Mouse (Mus musculus) CH12.LX (cell line): ENCODE results near the gene Cdv3.

Experiments
- BHLHE40 ChIP-seq: IDR thresholded peaks from 2 replicates; pipeline ENCODE4 v1.6.1; 2011; ENCODE audit warnings: mild to moderate bottlenecking, low read depth, low read length, improper control_type of control experiment
- CTCF ChIP-seq, 2 experiments: IDR thresholded peaks in 1 of 2; conservative IDR thresholded peaks in 1 of 2; 2 replicates each; pipeline ENCODE4 v1.5.1; 2011 to 2012; ENCODE audit warnings: low read depth in 2 of 2, low read length in 2 of 2, improper control_type of control experiment in 1 of 2, inconsistent platforms in 1 of 2, mild to moderate bottlenecking in 1 of 2, moderate library complexity in 1 of 2
- ELF1 ChIP-seq: IDR thresholded peaks from 2 replicates; pipeline ENCODE4 v1.6.1; 2014; ENCODE audit warnings: low read depth, mild to moderate bottlenecking, inconsistent platforms, low read length, improper control_type of control experiment
- GABPA ChIP-seq: IDR thresholded peaks from 2 replicates; pipeline ENCODE4 v1.6.1; 2012; ENCODE audit warnings: low read depth, low read length, improper control_type of control experiment, inconsistent platforms; ENCODE audit not compliant: insufficient replicate concordance
- KAT2A ChIP-seq: IDR thresholded peaks from 2 replicates; pipeline ENCODE4 v1.6.1; 2012; ENCODE audit warnings: low read length, improper control_type of control experiment, inconsistent platforms; ENCODE audit not compliant: insufficient replicate concordance
- MXI1 ChIP-seq: IDR thresholded peaks from 2 replicates; pipeline ENCODE4 v1.6.1; 2011; ENCODE audit warnings: mild to moderate bottlenecking, low read depth, low read length, improper control_type of control experiment
- MYC ChIP-seq: IDR thresholded peaks from 2 replicates; pipeline ENCODE4 v1.6.1; 2011; ENCODE audit warnings: low read depth, mild to moderate bottlenecking, improper control_type of control experiment, low read length
- POLR2A ChIP-seq: IDR thresholded peaks from 2 replicates; pipeline ENCODE4 v1.6.1; 2011; ENCODE audit warnings: low read depth, mild to moderate bottlenecking, improper control_type of control experiment, low read length
- SIN3A ChIP-seq: IDR thresholded peaks from 2 replicates; pipeline ENCODE4 v1.6.1; 2012; ENCODE audit warnings: low read length, improper control_type of control experiment, inconsistent platforms
- TCF12 ChIP-seq: IDR thresholded peaks from 2 replicates; pipeline ENCODE4 v1.6.1; 2014; ENCODE audit warnings: low read depth, mild to moderate bottlenecking, inconsistent platforms, low read length, improper control_type of control experiment
- USF2 ChIP-seq: conservative IDR thresholded peaks from 2 replicates; pipeline ENCODE4 v1.6.1; 2011; ENCODE audit warnings: low read depth, low read length, improper control_type of control experiment

GRCm38 (mm10) chr9:103382989-103383388, 17.3 kb upstream of the Cdv3 start:
- TF ChIP-seq CTCF (conservative IDR thresholded peaks at IDR 0.05 in 1 of 2, IDR thresholded peaks at IDR 0.05 in 1 of 2; ENCODE audit: low read depth in 2 of 2, low read length in 2 of 2) = no peak
- TF ChIP-seq POLR2A = no peak
- no peak for TF ChIP-seq BHLHE40
- TF ChIP-seq ELF1 = no peak
- no peak for TF ChIP-seq USF2
- TF ChIP-seq GABPA = no peak
- no peak for TF ChIP-seq MXI1
- no peak for TF ChIP-seq SIN3A
- no peak for TF ChIP-seq KAT2A
- no peak for TF ChIP-seq MYC
- TF ChIP-seq TCF12 = no peak
